Mouse (Mus musculus) E14TG2a.4 (cell line): ENCODE data around the gene Nudt4.

Experiments used
- CTCF ChIP-seq: conservative IDR thresholded peaks from 2 replicates; pipeline ENCODE4 v1.5.1; 2014; ENCODE audit warnings: low read length
- NANOG ChIP-seq: IDR thresholded peaks from 2 replicates; pipeline ENCODE4 v1.6.1; 2014; ENCODE audit warnings: borderline replicate concordance, low read length, mixed read lengths
- POU5F1 ChIP-seq: IDR thresholded peaks from 2 replicates; pipeline ENCODE4 v1.6.1; 2014; ENCODE audit warnings: low read length, borderline replicate concordance

DNA sequence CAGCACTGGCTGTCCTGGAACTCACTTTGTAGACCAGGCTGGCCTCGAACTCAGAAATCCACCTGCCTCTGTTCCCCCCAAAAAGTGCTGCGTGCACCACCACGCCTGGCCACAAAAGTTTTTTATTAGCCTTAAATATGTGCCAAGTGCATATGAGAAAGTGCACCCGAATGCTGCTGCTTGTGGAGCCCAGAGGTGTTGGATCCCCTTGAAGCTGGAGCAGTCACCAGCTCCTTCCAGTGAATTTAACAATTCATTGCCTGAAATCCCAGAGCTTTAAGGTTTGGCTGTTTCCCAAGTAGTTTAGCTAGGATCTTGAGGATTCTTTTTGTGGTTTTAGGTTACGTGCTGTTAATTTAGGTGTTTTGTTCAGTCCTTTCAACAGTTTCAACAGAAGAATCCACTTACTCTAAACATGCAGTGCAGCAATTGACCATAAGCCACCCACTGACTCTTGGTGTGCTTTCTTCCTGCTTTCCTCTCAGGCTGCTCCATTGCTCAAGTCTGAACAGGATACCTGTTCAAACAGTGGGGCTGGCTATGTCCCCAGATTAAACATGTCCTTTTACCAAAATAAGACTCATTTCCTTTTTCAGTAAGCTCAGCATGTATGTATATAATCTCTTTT, 37.3 kb downstream of the Nudt4 start:
- TF ChIP-seq CTCF (no peak), NANOG (no peak), POU5F1 (no peak)
